Mouse (Mus musculus): ENCODE results near the gene Krt87.
A peak's percentile ranks its signal among the peaks of the same experiment; 100 is the strongest.

The Krt87 gene

GRCm38 (mm10) chr15:101418950-101419349 is 19.7 kb downstream of the Krt87 start:
- DNase-seq (ENCODE audit: low spot score in 2 of 2), result no peak

DNA sequence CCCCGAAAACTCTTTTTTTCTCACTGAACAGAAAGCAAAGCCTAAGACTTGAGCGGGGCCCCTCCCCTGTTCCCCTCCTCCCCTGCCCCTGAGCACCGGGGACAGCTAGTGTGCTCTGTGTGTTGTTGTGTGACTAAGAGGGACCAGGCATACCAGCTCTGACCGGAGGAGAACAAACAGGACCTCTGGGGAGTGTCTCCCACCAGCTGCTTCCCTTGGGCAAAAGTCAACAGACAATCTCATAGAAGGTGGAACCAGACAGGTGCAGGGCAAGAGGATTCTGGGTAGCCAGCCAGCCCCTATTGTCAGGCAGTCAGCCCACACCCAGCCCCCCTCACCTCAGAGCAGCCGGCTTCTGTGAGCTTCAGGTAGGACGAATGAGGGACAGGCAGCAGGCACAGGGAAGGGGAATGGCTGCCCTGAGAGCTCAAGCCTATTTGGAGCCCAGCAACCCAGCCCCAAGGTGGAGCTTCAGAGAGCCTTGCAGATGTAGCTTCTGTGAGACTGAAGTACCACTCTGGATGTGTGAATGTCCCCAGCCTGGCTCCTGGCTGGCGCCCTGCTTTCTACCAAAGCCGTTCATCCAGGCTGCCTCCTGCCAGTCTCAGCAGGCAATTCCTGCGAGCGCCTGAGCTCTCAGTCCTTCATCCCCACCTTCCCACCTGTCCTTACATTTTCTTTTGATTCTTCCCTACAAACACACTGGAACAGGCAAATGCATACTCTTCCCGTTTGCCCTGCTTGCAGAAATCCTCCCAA is 23.6 kb downstream of the Krt87 start:
- no peak for DNase-seq (ENCODE audit: low spot score in 2 of 2)

- DNase-seq (ENCODE audit: low spot score in 2 of 2), result no peak
Measured at GRCm38 (mm10) chr15:101413916-101414635, 24.5 kb downstream of the Krt87 start.

GRCm38 (mm10) chr15:101412188-101412587 is 26.4 kb downstream of the Krt87 start:
- DNase-seq (ENCODE audit: low spot score in 2 of 2), result no peak

GRCm38 (mm10) chr15:101410775-101411174 is 27.8 kb downstream of the Krt87 start, which contains the start of gene Krt7:
Gene Krt7 (plus strand): TSS chr15:101411043.
- no peak for DNase-seq (ENCODE audit: low spot score in 2 of 2)

DNA sequence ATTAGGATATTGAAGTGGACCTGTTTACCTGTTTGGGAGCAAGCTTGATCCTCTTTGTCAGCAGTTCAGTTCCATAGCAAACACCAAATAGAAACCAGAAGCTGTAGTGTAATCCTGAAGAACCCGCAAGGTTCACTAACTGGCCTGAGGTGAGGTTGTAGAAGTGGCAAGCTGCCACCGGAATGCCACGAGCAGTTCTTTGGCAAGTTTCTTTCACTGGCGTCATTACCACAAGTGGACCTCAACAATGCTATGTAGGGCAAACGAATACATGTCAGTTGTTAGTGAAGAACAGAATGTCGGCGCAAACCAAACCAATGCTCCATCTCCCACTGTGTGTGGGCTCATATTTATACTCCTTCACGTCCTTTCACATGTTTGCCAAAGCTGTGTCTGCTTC is 40.3 kb downstream of the Krt87 start:
- no peak for DNase-seq (ENCODE audit: low spot score in 2 of 2)

- no peak for DNase-seq (ENCODE audit: low spot score in 2 of 2)
Measured at GRCm38 (mm10) chr15:101397683-101398082, 40.9 kb downstream of the Krt87 start.

- no peak for DNase-seq (ENCODE audit: low spot score in 2 of 2)
Measured at GRCm38 (mm10) chr15:101396921-101397320, 41.7 kb downstream of the Krt87 start.

DNA sequence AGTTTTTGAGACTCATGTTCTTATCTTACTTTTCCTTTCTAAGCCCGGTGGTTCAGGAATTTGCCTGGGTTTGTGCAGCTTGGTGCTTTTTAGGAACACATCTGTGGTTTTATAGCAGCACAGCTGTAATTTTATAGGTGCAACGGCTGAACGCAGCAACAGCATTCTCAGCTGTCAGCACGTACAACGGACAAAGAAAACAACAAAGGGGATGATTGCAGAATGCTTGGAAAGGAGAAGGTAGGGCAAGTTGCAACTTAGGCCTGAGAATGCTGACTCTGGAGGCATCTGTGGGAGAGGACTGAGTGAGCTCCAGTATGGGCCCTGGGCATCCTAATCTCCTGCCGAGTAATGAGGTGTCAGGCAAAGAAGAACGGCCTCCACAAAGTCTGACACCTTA is 42.1 kb downstream of the Krt87 start:
- DNase-seq (ENCODE audit: low spot score in 2 of 2), result no peak

- no peak for DNase-seq (ENCODE audit: low spot score in 2 of 2)
Measured at GRCm38 (mm10) chr15:101394908-101395307, 43.7 kb downstream of the Krt87 start.

DNA sequence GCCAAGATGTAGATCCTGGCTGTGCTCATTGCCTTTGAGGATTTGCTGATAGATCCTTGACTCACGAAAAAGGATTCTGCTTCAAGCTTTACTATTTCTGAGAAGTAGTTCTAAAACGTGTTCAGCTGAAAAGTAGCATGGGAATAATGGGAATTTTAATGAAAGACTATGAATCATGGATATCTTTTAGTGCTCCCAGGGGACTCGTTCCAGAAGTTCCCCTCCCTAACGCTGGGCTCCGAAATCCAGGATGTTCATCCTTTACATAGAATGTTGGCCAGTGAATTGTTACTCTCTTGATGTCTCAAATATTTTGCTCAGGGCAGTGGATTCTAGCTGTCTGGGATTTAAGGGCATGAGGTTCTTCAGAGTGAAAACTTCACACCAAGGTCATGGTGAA is 46.4 kb downstream of the Krt87 start:
- no peak for DNase-seq (ENCODE audit: low spot score in 2 of 2)

GRCm38 (mm10) chr15:101390203-101390602 is 48.4 kb downstream of the Krt87 start:
- no peak for DNase-seq (ENCODE audit: low spot score in 2 of 2)

DNA sequence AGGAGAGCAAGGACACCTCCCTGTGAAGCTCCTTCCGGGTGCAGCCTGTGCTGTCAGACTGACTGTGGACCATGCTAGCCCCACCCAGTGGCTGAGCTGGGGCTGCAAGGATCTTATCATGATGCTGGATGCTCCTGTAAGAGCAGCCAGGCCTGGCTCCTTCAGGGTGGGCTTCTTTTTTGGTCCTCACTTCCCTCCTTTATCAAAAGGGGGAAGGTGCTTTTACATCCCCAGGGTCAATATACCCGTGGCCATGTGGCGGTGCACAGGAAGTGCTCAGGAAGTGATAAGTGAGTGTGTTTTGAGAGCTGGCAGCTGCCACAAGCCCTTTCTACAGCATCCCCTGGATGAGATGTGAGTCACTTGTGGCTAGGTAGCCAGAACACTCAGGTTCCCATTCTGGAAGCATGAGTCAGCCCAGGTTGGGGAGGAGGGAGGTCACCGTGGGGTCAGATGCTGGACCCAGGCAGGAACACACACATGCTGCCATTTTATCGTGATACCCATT is 50.5 kb downstream of the Krt87 start:
- DNase-seq (ENCODE audit: low spot score in 2 of 2), result peak; percentile 52 to 67

DNA sequence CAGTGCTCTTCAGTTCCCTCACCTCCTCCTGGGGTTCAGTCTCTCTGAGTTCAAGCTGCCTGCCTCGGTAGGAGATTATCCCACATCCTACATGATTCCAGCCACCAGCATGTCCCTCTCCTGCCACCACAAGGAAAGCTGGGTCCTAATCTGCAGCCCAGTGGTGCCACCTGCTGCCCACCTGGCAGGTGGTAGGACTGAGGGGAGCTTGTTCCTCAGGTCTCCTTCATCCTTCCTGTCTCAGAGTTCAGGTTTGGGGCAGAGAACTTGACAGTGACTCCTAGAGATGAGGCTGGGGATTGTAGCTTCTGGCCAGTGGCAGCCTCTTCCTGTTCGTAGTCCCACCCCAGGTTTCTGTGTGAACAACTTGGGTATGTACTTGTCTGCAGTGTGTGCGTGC is 51.4 kb downstream of the Krt87 start:
- DNase-seq (ENCODE audit: low spot score in 2 of 2), result no peak

- no peak for DNase-seq (ENCODE audit: low spot score in 2 of 2)
Measured at GRCm38 (mm10) chr15:101385064-101385463, 53.5 kb downstream of the Krt87 start.

DNA sequence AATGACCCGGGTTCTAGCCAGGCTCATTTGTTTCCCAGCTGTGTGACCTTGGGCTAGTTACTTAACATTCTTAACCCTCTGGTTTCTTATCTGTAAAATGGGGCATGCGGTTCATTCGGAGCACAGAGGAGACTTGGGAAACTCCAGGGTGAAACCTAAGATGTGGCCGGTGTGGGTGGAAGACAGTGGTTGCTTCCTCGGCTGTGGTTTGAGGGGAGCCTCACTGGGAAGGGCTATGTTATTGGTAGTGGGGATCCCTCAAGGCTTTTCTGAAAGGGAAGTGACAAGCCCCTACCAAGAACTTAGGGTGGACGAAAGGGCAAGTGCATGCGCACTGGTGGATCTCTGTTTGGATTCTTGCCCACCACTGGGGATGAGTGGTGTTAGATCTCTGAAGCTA is 54.0 kb downstream of the Krt87 start:
- no peak for DNase-seq (ENCODE audit: low spot score in 2 of 2)

DNA sequence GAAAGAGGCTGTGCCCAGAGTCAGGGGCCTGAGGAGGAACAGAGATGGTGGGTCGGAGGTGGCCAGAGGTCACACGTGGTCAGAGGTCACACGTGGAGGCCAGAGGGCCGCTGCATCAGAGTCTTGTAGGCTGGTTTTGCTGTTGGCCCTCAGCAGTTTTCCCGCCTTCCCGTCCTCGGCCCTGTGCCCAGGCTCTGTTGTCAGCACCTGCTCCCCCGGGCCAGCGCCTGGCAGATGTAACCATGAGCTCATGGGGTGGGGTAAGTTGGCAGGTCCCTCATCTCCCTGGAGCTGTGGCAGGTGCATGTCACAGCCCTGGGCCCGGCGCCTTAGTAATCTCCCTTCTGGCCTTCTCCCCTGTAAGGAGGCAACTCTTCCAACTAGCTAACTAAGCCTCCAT is 55.8 kb downstream of the Krt87 start:
- no peak for DNase-seq (ENCODE audit: low spot score in 2 of 2)

DNA sequence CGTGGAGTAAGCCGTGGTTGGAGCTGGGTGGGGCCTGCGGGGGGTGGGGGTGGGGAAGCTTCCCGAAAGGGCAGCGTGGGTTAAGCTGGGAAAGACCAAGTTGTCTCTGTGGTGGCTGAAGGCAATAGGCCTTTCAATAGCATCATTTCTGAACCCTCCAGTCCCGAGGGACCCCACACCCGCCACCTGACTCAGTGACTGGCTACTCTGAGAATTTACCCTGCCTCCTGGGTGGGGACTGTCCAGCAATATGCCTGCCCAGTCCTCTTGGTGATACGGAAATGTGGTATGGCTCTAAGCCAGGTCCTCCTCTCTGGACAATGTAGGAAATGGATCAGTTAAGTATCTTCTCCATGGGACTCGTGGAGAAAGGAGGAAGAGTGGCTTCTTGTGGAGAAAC is 56.8 kb downstream of the Krt87 start:
- DNase-seq (ENCODE audit: low spot score in 2 of 2), result no peak

All from natural killer cell, adult 2 months (primary cell).